Mouse (Mus musculus) mouse trophoblast stem cell (cell line): ENCODE data around the gene Dek.

Source experiments
- in situ Hi-C, 2 experiments: fragments of 300-500 bp; cut with MseI, MboI; formaldehyde crosslinking; loops; 2 replicates in 1 of 2; 3 replicates in 1 of 2; pipeline ENCODE4 v1.15.1; 2025

The Dek gene

GRCm38 (mm10) chr13:47111185-47111584 lies 5.2 kb upstream of the Dek start:
- in situ Hi-C loops: no loop called here

GRCm38 (mm10) chr13:47109239-47109638 lies 3.2 kb upstream of the Dek start:
- in situ Hi-C loops: no loop called here

GRCm38 (mm10) chr13:47106580-47106888 lies 533 bp upstream of the Dek start:
- in situ Hi-C loops: no loop called here

GRCm38 (mm10) chr13:47104856-47105541 lies 1.0 kb downstream of the Dek start:
- in situ Hi-C loops: no loop called here

- in situ Hi-C loops: no loop called here
These were observed 1.9 kb downstream of the Dek start for GRCm38 (mm10) chr13:47104146-47104545.

- in situ Hi-C loops: no loop called here
These were observed 5.4 kb downstream of the Dek start for GRCm38 (mm10) chr13:47100587-47100986.

- in situ Hi-C loops: no loop called here
These were observed 6.7 kb downstream of the Dek start for GRCm38 (mm10) chr13:47099265-47099664.

- in situ Hi-C loops: no loop called here
These were observed 9.4 kb downstream of the Dek start for GRCm38 (mm10) chr13:47096591-47096990.

GRCm38 (mm10) chr13:47093791-47094190 lies 12.2 kb downstream of the Dek start:
- in situ Hi-C loops: no loop called here

- in situ Hi-C loops: no loop called here
These were observed 16.7 kb downstream of the Dek start for GRCm38 (mm10) chr13:47089271-47089670.

- in situ Hi-C loops: no loop called here
These were observed 17.6 kb downstream of the Dek start for GRCm38 (mm10) chr13:47088433-47088832.

GRCm38 (mm10) chr13:47080905-47081505 lies 25.0 kb downstream of the Dek start:
- in situ Hi-C loops: no loop called here

GRCm38 (mm10) chr13:47078799-47079198 lies 27.2 kb downstream of the Dek start:
- in situ Hi-C loops: no loop called here

- in situ Hi-C loops: no loop called here
These were observed 28.6 kb downstream of the Dek start for GRCm38 (mm10) chr13:47077367-47077766.

- in situ Hi-C loops: no loop called here
These were observed 29.8 kb downstream of the Dek start for GRCm38 (mm10) chr13:47076156-47076555.

GRCm38 (mm10) chr13:47072484-47072883 lies 33.5 kb downstream of the Dek start:
- in situ Hi-C loops: no loop called here

- in situ Hi-C loops: no loop called here
These were observed 34.1 kb downstream of the Dek start for GRCm38 (mm10) chr13:47071871-47072270.

GRCm38 (mm10) chr13:47070329-47071080 lies 35.5 kb downstream of the Dek start:
- in situ Hi-C loops: no loop called here

GRCm38 (mm10) chr13:47067001-47067400 lies 39.0 kb downstream of the Dek start:
- in situ Hi-C loops: no loop called here

- in situ Hi-C loops: no loop called here
These were observed 39.5 kb downstream of the Dek start for GRCm38 (mm10) chr13:47066516-47066915.

GRCm38 (mm10) chr13:47063985-47064760 lies 41.8 kb downstream of the Dek start:
- in situ Hi-C loops: no loop called here

GRCm38 (mm10) chr13:47062756-47063155 lies 43.2 kb downstream of the Dek start:
- in situ Hi-C loops: no loop called here
